Mouse (Mus musculus) neural tube, embryonic 10.5 days (tissue): ENCODE data around the gene Pcsk6.

Experiments
- DNase-seq: peaks from one replicate; pipeline ENCODE4 v3.0.0-alpha.2; 2017; ENCODE audit warnings: low spot score; ENCODE audit errors: extremely low spot score

Pcsk6 gene

DNA sequence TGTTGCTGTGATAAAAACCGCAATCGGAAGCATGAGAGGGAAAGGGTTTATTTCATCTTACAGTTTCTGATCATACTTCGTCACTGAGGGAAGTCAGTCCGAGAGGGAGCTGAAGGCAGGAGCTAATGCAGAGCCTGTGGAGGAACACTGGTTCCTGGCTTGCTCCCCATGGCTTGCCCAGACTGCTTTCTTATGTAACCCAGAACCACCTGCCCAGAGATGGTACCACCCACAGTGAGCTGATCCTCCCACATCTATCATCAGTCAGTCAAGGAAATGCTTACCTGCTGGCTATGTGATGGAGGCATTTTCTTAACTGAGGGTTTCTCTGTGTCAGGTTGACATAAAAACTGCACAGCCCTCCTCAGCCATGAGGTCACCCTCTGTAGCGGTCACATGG lies 127.2 kb downstream of the Pcsk6 start:
- DNase-seq: no peak

DNA sequence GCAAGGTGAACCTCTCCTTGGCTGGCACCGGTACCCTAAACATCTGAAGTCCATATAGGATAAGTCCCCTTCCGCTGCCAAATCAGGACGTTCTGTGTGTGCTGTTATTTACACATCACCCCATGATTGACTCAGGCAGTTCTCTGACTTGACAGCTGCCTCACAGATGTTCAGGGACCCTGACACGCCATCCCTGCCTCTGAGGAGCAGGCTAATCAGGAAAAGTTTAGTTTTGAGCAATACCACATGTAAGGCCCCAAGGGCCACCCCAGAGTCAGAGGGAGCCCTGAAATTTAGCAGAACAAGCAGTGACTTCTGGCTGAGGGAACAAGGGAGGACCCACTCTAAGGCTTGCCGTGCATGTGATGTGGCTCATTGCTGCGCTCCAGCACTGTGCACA lies 130.8 kb downstream of the Pcsk6 start:
- no peak for DNase-seq

DNA sequence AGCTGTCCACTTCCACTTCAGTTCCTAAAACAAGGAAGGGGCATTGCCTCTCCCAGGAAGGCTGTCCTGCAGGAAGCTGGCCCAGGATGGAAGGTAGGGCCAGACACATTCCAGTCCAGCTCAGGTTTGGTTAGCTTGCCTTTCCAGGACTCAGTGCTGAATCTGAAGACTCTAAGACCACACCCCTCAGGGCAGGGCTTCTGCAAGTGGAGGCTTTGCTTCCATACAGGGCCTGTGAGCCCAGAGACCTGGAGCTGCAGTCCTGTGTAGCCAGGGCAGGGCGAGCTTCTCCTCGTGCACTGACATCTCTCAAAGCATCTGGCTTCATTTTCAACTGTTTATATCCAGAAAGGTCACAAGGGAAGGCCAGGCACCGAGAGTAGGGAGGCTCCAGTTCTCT lies 131.9 kb downstream of the Pcsk6 start:
- DNase-seq: no peak

DNA sequence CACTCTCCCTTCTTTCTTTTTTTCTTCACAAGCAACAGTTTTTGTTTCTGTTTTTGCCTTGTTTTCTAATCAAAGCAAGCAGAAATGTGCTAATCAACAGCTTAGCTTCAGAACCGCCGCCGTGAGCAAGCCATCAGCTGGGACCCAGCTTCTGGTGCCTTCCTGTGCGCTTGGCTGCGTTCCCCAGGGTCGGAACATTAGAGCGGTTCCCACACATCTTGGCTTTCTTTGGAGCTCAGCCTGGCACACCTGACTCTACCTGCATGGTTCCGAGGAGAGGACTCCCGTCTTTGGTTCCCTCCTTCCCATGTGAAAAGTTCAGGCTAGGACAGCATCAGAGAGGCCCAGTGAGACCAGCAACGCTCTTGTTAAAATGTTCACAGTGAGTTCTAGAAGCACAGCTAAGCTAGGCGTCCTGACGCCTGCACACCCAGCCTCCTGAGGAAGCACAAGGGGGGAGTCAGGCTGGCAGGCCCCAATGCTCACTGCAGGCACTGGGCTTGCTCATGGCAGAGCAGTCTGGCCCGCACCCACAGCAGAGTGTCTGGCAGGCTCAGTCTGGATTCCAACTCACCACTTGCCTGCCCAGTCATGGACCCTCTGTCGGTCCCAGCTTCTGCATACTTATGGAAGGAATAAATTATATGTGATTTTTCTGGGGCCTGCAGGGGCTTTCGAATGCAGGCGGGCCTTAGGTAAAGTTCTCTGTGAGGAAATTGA lies 139.7 kb downstream of the Pcsk6 start:
- DNase-seq: no peak

DNA sequence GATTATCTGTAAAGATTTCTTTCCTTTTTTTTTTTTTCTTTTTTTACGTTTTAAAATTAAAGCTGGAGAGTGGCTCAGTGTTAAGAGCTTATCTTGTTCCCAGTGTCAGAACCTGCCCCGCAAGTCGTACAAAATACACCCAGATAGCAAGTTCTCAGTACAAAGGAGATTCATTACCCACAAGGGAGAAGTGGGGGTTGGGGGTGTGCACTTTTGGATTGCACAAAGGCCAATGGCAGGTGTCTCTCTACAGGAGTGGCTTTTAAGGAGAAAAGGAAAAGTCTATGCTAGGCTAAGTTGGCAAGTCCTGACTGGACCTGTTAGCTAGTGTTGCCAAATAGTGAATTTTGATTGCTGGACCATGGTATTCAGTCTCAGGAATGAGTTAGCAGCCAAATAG lies 140.3 kb downstream of the Pcsk6 start:
- DNase-seq: no peak

DNA sequence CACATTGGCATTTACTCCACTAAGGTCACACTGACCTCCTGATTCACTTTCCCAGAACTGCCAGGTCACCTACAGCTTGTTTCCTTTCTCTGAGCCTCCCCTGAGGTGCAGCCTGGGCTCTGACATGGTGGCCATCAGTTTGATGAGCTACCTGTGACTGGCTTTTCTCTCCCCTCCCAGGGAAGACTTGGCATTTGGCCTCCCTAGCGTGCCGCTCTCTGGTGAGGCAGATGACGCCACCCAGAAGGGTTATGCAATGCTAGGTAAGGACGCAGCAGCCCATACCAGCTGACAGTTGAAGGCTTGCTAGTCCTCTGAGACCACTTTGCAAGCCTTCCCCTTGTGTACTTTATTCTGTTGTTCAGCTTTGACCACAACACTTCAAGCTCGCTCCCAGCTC lies 141.9 kb downstream of the Pcsk6 start:
- no peak for DNase-seq

DNA sequence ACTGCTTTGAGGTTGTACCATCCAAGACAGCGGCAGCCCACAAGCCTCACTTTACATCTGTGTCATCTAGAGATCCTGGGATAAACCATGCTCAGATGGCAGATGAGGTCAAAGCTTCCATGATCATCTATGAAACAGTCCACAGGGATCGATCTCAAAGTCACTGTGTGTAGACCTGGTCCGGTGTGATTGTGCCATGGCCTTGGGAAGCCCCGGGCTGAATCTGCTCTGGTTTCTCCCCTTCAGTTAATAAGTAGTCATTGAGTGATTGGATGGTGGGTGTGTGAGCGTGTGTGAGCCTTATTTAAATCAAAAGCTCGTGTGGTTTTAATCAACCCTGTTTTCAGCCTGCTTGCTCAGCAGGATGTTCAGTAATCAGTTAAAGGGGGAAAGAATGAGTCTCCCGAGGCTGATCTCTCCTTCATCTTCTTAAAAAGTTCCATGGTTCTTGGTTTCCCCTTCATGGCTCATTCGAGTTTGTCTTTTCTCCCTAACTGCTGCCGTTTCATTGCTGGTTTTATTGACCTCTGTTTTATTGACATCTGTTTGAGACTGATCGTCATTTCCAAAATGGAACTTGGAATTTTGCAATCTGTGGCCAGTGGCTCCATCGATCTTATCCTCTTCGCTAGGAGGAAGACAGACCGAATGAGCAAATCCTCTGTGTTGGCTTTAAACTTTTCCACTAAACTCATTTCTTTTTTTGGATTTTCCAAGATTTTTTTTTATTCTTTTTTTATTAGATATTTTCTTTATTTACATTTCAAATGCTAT lies 142.5 kb downstream of the Pcsk6 start:
- DNase-seq: no peak

DNA sequence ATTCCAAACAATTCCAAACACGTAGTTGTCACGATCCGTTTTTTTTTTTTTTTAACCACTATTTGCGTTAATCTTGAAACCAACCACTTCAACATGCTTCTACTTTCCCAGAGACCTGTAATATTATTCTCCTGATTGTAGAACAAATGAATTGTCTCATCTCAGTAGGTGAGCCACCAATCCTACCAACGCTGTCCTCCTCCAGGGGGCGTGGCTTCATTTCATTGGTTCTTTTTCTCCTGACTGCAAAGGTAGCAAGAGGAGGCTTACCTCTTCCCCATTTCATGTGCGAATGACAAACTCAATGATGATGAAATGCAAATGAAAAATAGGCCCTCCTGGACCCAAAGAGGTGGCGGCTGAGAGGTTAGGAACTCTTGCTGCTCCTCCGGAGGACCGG lies 143.5 kb downstream of the Pcsk6 start:
- DNase-seq: no peak

DNA sequence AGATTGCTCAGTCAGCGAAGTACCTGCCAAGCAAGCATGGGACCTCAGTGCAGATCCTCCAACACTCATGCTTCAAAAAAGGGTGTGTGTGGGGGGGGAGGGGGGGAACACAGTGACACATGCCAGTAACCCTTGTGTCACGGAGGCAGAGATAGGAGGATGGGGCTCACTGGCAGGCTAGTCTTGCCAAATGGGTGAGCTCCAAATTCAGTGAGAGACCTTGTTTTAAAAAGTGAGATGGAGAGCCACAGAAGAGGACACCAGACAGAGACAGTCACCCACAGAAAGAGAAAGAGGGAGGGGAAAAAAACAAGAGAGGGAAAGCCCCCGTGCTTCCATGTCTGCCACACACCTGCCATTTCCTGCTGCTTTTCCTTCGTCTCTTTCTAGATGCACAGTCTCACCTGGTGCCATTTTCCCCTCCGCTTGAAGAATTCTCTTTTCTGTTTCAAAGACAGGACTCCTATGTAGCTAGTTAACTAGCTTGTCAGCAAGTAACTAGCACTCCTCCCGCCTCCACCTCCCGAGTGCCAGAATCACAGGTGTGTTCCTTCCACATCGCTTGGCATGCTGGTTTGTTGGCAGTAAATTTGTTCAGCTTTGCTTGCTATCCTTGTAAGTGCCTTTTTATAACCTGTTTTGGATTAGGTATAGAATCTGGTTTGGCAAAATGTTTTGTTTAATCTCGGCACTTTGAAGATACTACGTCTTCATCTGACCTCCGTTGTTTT lies 146.8 kb downstream of the Pcsk6 start:
- no peak for DNase-seq

DNA sequence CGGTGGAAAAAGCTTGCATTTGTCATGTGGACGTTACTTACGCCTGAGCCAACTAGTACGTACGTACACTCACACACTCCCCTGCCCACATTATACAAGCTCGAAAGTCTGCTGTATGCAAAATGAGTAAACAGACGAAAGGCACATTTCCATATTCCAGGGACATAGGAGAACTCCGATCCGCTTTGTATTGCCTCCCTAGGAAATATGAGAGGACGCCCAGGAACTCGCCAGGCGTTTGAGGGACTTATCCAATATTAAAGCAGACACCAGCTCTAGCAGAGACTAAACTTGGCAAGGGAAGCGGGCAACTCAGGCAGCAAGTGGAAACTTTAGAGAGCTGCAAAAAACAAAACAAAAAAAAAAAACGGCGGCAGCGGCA lies 147.3 kb downstream of the Pcsk6 start:
- DNase-seq: no peak

DNA sequence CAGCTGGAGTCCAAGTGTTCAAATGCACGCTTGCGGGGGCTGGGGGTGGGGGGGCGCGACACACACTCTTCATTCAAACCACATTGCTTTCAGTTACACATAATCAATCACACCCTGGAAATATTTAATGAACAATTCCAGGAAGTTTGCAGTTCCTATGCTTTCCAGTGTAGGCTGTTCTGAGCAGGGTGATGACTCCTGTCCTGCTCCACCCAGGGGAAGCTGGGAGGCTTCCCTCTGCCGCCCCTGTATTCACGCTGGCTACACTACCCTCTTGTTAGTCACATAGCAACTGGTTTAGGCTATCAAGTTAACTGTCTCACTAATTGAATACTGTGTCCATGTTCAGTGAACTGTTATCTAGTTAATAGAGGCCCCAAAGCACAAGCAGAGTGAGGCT lies 149.0 kb downstream of the Pcsk6 start:
- DNase-seq: no peak

DNA sequence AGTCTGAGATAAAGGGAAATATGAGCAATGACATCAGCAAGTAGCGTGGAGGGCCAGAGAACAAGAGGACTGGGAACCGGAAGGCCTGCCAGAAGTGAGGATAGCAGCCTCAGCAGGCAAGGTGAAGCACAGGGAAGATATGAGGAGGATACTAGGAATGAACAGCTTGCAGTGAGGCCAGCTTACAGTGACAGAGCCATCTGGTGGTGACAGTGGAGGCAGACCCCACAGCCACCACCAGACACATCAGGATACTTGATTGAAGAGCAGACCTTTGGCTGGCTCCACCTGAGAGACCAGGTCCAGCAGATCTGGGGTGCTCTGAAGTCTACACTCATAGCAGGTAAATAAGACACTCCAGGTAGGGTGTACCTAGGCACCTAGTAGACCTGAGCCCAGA lies 166.2 kb downstream of the Pcsk6 start:
- DNase-seq: no peak

DNA sequence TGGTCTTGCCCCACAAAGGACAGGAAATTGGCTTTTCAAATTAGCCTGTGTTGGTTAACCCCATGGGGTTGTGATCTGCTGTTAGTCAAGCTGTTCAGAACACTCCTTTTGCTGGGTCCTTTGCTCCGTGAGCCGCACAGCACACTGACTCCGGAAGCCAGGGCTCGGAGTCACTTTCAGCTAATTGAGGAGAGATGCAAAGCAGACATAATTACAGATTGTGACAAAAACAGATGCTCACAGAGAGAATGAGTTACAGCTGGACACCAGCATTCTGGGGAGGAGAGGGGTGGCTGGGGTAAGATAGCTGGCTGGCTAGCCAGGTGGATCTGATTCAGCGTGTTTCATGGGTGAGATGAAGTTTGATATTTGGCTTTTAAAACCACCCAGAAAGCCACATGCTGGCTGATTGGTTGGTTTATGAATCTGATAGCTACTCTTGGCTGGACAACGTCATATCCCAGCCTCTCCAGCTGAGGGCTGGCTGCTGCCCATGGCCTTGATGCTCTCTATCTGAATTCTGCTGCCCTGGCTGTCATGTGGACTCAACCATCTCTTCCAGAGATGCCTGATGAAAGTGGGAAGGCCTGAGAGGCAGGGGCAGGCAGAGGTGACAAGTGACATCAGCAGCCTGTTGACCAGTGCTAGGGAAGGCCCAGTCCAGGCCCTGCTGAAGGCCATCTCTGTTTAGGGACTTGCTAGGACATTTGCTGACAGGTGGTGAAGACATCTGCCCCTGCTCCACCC lies 167.4 kb downstream of the Pcsk6 start:
- DNase-seq: no peak

DNA sequence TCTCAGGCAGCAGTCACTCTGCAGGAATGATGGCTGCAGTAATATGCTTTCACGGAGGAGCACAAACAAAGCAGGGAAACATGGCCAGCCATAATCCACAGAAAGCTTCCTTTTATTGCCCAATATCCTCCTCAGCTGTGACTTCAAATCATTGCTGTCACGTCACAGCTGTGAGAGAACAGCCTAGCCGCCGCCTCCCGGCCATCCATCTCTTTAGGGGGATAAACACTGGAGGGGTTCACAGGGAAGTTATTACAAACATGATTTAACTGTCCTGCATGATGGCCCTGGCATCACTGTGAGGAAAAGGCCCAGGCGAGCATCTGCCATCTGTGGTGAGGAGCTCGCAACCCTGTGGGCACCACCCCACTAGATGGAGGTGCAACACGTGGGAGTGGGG lies 175.3 kb downstream of the Pcsk6 start:
- DNase-seq: no peak

DNA sequence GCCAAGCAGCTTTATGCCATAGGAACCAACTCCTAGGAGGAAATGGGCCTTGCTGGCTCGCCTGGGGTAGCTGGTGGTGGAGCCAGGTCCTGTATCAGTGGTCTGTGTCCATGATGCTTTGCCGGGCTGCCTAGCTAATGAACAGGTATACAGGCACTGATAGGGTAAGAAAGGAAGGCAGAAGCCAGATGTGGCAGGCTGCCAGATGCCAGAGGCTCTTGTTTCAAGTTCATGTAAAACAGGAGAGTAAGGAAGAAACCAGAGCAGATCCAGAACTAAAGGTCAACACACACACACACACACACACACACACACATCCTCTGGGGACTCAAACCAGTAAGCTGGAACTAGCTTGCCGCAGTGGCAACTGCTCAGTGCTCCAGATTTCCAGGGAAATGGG lies 176.7 kb downstream of the Pcsk6 start:
- no peak for DNase-seq

DNA sequence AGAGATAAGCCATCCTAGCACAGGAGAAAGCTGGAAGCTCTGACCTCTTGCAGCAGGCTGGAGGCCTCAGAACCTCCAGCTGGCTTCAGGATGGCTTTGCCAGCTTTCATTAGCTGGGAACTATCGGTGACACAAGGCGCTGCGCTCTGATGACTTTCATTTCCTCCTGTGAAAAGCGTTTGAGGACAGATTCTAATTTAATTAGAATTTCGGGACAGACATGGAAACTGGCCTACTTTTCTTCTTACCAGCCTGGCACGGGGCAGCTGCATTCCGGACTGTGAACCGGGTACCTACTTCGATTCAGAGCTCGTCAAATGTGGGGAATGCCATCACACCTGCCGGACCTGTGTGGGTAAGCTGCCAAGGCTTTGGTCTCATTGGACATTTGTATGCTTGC lies 177.2 kb downstream of the Pcsk6 start:
- DNase-seq: no peak

DNA sequence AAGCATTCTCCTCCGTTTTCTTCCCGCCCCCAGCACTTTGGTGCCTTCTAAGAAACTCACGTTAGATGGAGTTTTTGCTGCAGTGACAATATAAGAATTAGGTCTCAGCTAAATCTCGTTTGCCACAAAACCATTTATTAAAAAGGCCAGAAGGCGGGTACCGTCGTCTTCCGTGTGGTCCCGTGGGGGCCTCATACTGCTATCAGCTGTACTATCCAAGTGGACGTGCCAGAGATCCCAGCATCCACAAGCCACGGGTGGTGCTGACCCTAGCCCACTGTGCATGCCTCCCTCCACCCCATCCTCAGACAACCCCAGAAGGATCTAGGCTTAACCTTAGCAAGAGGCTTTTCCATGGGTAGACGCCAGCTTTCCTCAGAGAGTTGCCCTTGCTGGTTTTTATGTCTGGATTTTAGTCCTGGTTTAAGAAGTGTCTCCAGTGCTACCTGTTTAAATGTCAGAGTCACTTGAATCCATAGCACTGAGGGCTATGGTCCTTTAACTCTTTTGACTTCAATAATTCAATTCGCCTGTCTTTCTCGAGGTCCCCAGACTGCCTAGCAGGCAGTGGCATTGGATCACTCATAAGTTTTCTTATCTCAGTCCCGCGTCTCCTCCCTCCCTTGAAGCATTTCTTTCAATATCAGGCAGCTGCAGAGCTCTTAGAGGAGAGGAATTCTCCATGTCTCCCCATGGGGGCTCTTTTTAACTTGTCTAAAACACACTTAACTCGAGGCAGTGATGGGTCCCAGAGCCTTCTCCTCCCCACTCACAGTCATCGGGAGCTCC lies 178.7 kb downstream of the Pcsk6 start:
- no peak for DNase-seq

DNA sequence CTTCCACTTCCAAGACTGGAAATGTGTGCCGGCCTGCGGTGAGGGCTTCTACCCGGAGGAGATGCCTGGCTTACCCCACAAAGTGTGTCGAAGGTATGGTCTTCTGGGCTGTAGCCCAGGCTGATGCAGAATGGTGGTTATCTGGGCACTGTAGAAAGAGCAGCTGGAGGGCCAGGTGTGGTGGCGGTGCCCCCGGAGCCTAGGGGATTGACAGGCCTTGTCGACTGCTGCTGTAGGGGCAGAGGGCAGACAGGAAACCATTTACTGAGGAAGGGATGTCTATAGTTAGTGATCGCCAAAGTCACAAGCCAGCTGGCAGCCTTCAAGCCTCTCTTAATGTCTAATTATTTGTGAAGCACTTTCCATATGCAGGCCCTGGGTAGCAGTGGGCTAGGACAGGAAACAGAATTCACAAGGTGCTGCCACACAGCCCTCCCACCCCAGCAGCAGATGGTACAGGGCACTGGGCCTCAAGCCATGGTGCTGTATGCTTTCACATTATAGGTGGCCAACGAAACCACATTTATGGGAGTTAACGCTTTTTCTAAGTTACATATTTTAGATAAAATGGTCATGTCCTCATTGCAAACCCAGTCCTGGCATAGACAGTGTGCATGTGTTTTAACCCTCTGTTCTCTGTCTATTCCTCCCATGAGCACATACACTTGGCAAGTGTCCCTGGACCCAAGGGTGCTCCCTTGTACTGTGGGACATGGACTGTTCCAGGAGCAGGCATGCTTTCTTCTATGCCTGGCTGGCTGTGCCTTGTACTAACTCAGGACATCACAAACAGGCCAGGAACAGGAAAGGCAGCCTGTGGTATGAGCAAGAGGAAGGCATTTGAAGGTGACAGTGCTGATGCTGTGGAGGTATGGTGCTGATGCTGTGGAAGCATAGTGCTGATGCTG lies 182.3 kb downstream of the Pcsk6 start, which contains the start of gene Gm45213:
Gene Gm45213 (plus strand): TSS at position 51 of the 908 bp plus-strand sequence.
- no peak for DNase-seq

DNA sequence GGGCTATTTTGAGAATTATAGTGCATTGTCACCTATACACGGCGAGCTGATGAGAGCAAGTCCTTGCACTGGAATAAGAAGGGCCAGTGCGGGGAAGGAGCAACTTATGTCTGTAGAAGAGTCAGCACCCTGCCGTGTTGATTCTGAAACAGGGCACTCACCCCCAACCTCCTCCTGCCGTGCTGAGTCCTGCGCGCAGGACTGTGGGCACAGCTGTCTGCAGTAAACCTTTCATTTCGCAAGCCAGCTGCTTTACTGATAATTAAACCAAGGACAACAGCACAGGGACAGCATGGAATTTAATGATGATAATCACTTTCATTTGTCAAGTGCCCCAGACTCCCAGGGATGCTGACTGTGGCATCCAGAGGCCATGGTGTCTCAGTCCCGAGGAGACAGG lies 183.1 kb downstream of the Pcsk6 start:
- DNase-seq: no peak
